Mouse (Mus musculus) limb, embryonic 13.5 days (tissue): ENCODE data around the gene Itpr1. TPM values are rescaled to one million over a fixed set of nuclear protein-coding genes. Genes with fewer than 3 reads are reported as not detected.

Source experiments
- ATAC-seq: fragments of 200-750 bp; cut with Nextera tagmentation; 2 replicates; pipeline ENCODE4 v1.8.0; 2017; ENCODE audit warnings: low read depth, moderate number of reproducible peaks, moderate TSS enrichment; ENCODE audit not compliant: low FRiP score
- H3K27ac ChIP-seq: fragments of 300-500 bp; sonication (generic); 2 replicates; pipeline ENCODE4 v1.5.1; 2015; ENCODE audit warnings: inconsistent platforms, mild to moderate bottlenecking, moderate library complexity
- H3K27me3 ChIP-seq: fragments of 300-500 bp; sonication (generic); 2 replicates; pipeline ENCODE4 v1.6.1; 2015; ENCODE audit warnings: mild to moderate bottlenecking, inconsistent platforms
- H3K36me3 ChIP-seq: fragments of 300-500 bp; sonication (generic); 2 replicates; pipeline ENCODE4 v1.6.1; 2015; ENCODE audit warnings: inconsistent platforms, mild to moderate bottlenecking, moderate library complexity
- H3K4me1 ChIP-seq: fragments of 300-500 bp; sonication (generic); 2 replicates; pipeline ENCODE4 v1.6.1; 2015; ENCODE audit warnings: inconsistent platforms
- H3K4me2 ChIP-seq: fragments of 300-500 bp; sonication (generic); replicated peaks from 2 replicates; pipeline ENCODE4 v1.6.1; 2015; ENCODE audit warnings: inconsistent platforms, mild to moderate bottlenecking, moderate library complexity
- H3K4me3 ChIP-seq: fragments of 300-500 bp; sonication (generic); 2 replicates; pipeline ENCODE4 v1.5.1; 2015; ENCODE audit warnings: moderate library complexity, mild to moderate bottlenecking, inconsistent platforms
- H3K9ac ChIP-seq: fragments of 300-500 bp; sonication (generic); 2 replicates; pipeline ENCODE4 v1.6.1; 2015; ENCODE audit warnings: mild to moderate bottlenecking, inconsistent platforms
- H3K9me3 ChIP-seq: fragments of 300-500 bp; sonication (generic); 2 replicates; pipeline ENCODE4 v1.6.1; 2016; ENCODE audit warnings: inconsistent platforms
- WGBS: fragments of 180-500 bp; shearing (Covaris S2); methylation state at CpG from one replicate; pipeline ENCODE4 v1.1.7; 2015; 5-methylcytosine and 5-hydroxymethylcytosine counted together
- polyA plus RNA-seq: library from polyadenylated mRNA; unstranded; fragments of >200 nt; fragmentation: Nextera tagmentation; extraction: Ambion mirVana; gene quantifications from 2 replicates; pipeline ENCODE4 v1.2.1, GENCODE M21; 2015

The Itpr1 gene
- polyA plus RNA-seq, 1 experiment from 2014 or later: 10.8 TPM

GRCm38 (mm10) chr6:108444435-108444834, 231.5 kb downstream of the Itpr1 start:
- no peak overlapping the region for H3K9ac ChIP-seq
- 73% methylated on average over 7 of the region's 7 CpGs for WGBS
- H3K4me2 ChIP-seq: no peak overlapping the region
- ATAC-seq: no peak
- H3K27me3 ChIP-seq: no peaks in the 10 kb centered on the region
- H3K9me3 ChIP-seq: no peaks in the 10 kb centered on the region
- H3K27ac ChIP-seq: no peak overlapping the region
- H3K4me1 ChIP-seq: peaks cover 16% of the 10 kb centered on the region; the same call in 1 of the 2 replicates
- peaks cover 19% of the 10 kb centered on the region for H3K36me3 ChIP-seq
- no peak overlapping the region for H3K4me3 ChIP-seq

- Histone ChIP-seq H3K27me3 (no peaks in the 10 kb centered on the region), H3K4me1 (peaks cover 16% of the 10 kb centered on the region; the same call in 1 of the 2 replicates), H3K4me2 (no peak overlapping the region), H3K9ac (no peak overlapping the region), H3K4me3 (no peak overlapping the region), H3K9me3 (no peaks in the 10 kb centered on the region), H3K36me3 (peaks cover 19% of the 10 kb centered on the region), H3K27ac (no peak overlapping the region)
- ATAC-seq: no peak
- 60% methylated on average over 7 of the region's 7 CpGs for WGBS
Measured at GRCm38 (mm10) chr6:108445006-108445405, 232.1 kb downstream of the Itpr1 start.

GRCm38 (mm10) chr6:108446766-108447165, 233.9 kb downstream of the Itpr1 start:
- H3K4me2 ChIP-seq: no peak overlapping the region
- H3K27me3 ChIP-seq: no peaks in the 10 kb centered on the region
- no peak overlapping the region for H3K9ac ChIP-seq
- ATAC-seq: no peak
- no peaks in the 10 kb centered on the region for H3K9me3 ChIP-seq
- peaks cover 16% of the 10 kb centered on the region; the same call in 1 of the 2 replicates for H3K4me1 ChIP-seq
- H3K36me3 ChIP-seq: peaks cover 5% of the 10 kb centered on the region
- 88% methylated on average over 1 of the region's 1 CpGs for WGBS
- H3K4me3 ChIP-seq: no peak overlapping the region
- H3K27ac ChIP-seq: no peak overlapping the region

GRCm38 (mm10) chr6:108447179-108447845, 234.4 kb downstream of the Itpr1 start:
- Histone ChIP-seq H3K27ac (no peak overlapping the region), H3K4me3 (no peak overlapping the region), H3K4me2 (no peak overlapping the region), H3K36me3 (peaks cover 2% of the 10 kb centered on the region; the same call in 1 of the 2 replicates), H3K9me3 (no peaks in the 10 kb centered on the region), H3K27me3 (no peaks in the 10 kb centered on the region), H3K4me1 (peaks cover 16% of the 10 kb centered on the region; the same call in 1 of the 2 replicates), H3K9ac (no peak overlapping the region)
- ATAC-seq: no peak
- WGBS: 73% methylated on average over 8 of the region's 8 CpGs

GRCm38 (mm10) chr6:108448016-108448735, 235.3 kb downstream of the Itpr1 start:
- 64% methylated on average over 11 of the region's 11 CpGs for WGBS
- no peak overlapping the region for H3K4me3 ChIP-seq
- no peak overlapping the region for H3K27ac ChIP-seq
- H3K9me3 ChIP-seq: no peaks in the 10 kb centered on the region
- H3K27me3 ChIP-seq: no peaks in the 10 kb centered on the region
- H3K4me2 ChIP-seq: no peak overlapping the region
- ATAC-seq: no peak; the same call in 1 of the 2 replicates
- no peak overlapping the region for H3K9ac ChIP-seq
- H3K4me1 ChIP-seq: peaks cover 16% of the 10 kb centered on the region; the same call in 1 of the 2 replicates
- no peaks in the 10 kb centered on the region for H3K36me3 ChIP-seq

GRCm38 (mm10) chr6:108448864-108449263, 236.0 kb downstream of the Itpr1 start:
- H3K4me3 ChIP-seq: no peak overlapping the region
- WGBS: 76% methylated on average over 2 of the region's 2 CpGs
- peaks cover 21% of the 10 kb centered on the region for H3K4me1 ChIP-seq
- H3K4me2 ChIP-seq: no peak overlapping the region
- no peaks in the 10 kb centered on the region for H3K36me3 ChIP-seq
- no peaks in the 10 kb centered on the region for H3K27me3 ChIP-seq
- H3K9me3 ChIP-seq: no peaks in the 10 kb centered on the region
- ATAC-seq: no peak
- no peak overlapping the region for H3K27ac ChIP-seq
- no peak overlapping the region for H3K9ac ChIP-seq

GRCm38 (mm10) chr6:108451536-108451935, 238.6 kb downstream of the Itpr1 start:
- Histone ChIP-seq H3K9ac (no peak overlapping the region), H3K9me3 (no peaks in the 10 kb centered on the region), H3K4me3 (no peak overlapping the region), H3K27me3 (no peaks in the 10 kb centered on the region), H3K27ac (no peak overlapping the region), H3K36me3 (no peaks in the 10 kb centered on the region), H3K4me1 (peaks cover 42% of the 10 kb centered on the region), H3K4me2 (no peak overlapping the region)
- ATAC-seq: no peak
- WGBS: 86% methylated on average over 2 of the region's 2 CpGs

GRCm38 (mm10) chr6:108453618-108454017, 240.7 kb downstream of the Itpr1 start:
- Histone ChIP-seq H3K9me3 (no peaks in the 10 kb centered on the region), H3K9ac (no peak overlapping the region), H3K36me3 (no peaks in the 10 kb centered on the region), H3K4me1 (peaks cover 48% of the 10 kb centered on the region), H3K4me3 (no peak overlapping the region), H3K4me2 (no peak overlapping the region), H3K27me3 (no peaks in the 10 kb centered on the region), H3K27ac (no peak overlapping the region)
- ATAC-seq: no peak
- WGBS: 70% methylated on average over 5 of the region's 5 CpGs

GRCm38 (mm10) chr6:108454061-108454891, 241.4 kb downstream of the Itpr1 start:
- Histone ChIP-seq H3K4me3 (no peak overlapping the region), H3K9me3 (no peaks in the 10 kb centered on the region), H3K27ac (no peak overlapping the region), H3K9ac (no peak overlapping the region), H3K27me3 (no peaks in the 10 kb centered on the region), H3K4me2 (no peak overlapping the region), H3K36me3 (no peaks in the 10 kb centered on the region), H3K4me1 (peaks cover 52% of the 10 kb centered on the region)
- WGBS: 56% methylated on average over 16 of the region's 16 CpGs
- ATAC-seq: no peak

GRCm38 (mm10) chr6:108454979-108455836, 242.3 kb downstream of the Itpr1 start:
- Histone ChIP-seq H3K9me3 (no peaks in the 10 kb centered on the region), H3K27me3 (no peaks in the 10 kb centered on the region), H3K9ac (no peak overlapping the region), H3K4me1 (peaks cover 52% of the 10 kb centered on the region), H3K4me3 (no peak overlapping the region), H3K36me3 (no peaks in the 10 kb centered on the region), H3K27ac (no peak overlapping the region), H3K4me2 (no peak overlapping the region)
- WGBS: 85% methylated on average over 7 of the region's 7 CpGs
- ATAC-seq: no peak
